Mouse (Mus musculus) megakaryocyte progenitor cell, adult 5-6 weeks (primary cell): ENCODE data around the gene Axin2. TPM values are rescaled to one million over a fixed set of nuclear protein-coding genes. Genes with fewer than 3 reads are reported as not detected.

Source experiments
- ATAC-seq: replicated peaks from 2 replicates; pipeline ENCODE4 v1.8.0; 2016; ENCODE audit warnings: mild to moderate bottlenecking, moderate TSS enrichment, inconsistent platforms; ENCODE audit not compliant: poor library complexity
- total RNA-seq, 2 experiments: library from RNA; stranded (forward) in 1 of 2; stranded (reverse) in 1 of 2; fragments of 157-497, 149-512 nt in 1 of 2; fragments of 200-1000 nt in 1 of 2; gene quantifications; 2 replicates each; pipeline versions ENCODE4 v1.2.3 to v1.2.4; 2015 to 2017

Axin2 gene
- total RNA-seq, 2 experiments from 2014 or later, result 0.49 to 0.50 TPM

- ATAC-seq, result no peak
These were observed 7.9 kb downstream of the Axin2 start for GRCm38 (mm10) chr11:108928096-108928495.

- ATAC-seq, result no peak
These were observed 8.6 kb downstream of the Axin2 start for GRCm38 (mm10) chr11:108928752-108929151.

GRCm38 (mm10) chr11:108929176-108929575, 9.0 kb downstream of the Axin2 start:
- no peak for ATAC-seq

- no peak for ATAC-seq
These were observed 9.6 kb downstream of the Axin2 start for GRCm38 (mm10) chr11:108929700-108930099.

- ATAC-seq, result no peak
These were observed 10.5 kb downstream of the Axin2 start for GRCm38 (mm10) chr11:108930612-108931011.

- no peak for ATAC-seq
These were observed 13.7 kb downstream of the Axin2 start for GRCm38 (mm10) chr11:108933835-108934234.

GRCm38 (mm10) chr11:108935128-108935868, 15.1 kb downstream of the Axin2 start:
- no peak for ATAC-seq

GRCm38 (mm10) chr11:108936016-108936792, 16.1 kb downstream of the Axin2 start:
- peak; percentile 80 for ATAC-seq

- no peak for ATAC-seq
These were observed 20.7 kb downstream of the Axin2 start for GRCm38 (mm10) chr11:108940655-108941412.

GRCm38 (mm10) chr11:108941836-108942235, 21.7 kb downstream of the Axin2 start:
- ATAC-seq, result no peak

GRCm38 (mm10) chr11:108943741-108944140, 23.6 kb downstream of the Axin2 start:
- no peak for ATAC-seq

- ATAC-seq, result no peak
These were observed 25.5 kb downstream of the Axin2 start for GRCm38 (mm10) chr11:108945666-108946065.

- no peak for ATAC-seq
These were observed 27.5 kb downstream of the Axin2 start for GRCm38 (mm10) chr11:108947425-108948184.

- ATAC-seq, result no peak
These were observed 28.4 kb downstream of the Axin2 start for GRCm38 (mm10) chr11:108948501-108948900.

GRCm38 (mm10) chr11:108948931-108949330, 28.8 kb downstream of the Axin2 start:
- no peak for ATAC-seq

GRCm38 (mm10) chr11:108952343-108952742, 32.2 kb downstream of the Axin2 start:
- no peak for ATAC-seq

GRCm38 (mm10) chr11:108955943-108956342, 35.8 kb downstream of the Axin2 start:
- no peak for ATAC-seq

GRCm38 (mm10) chr11:108958349-108958748, 38.2 kb downstream of the Axin2 start:
- no peak for ATAC-seq

- no peak for ATAC-seq
These were observed 39.0 kb downstream of the Axin2 start for GRCm38 (mm10) chr11:108959196-108959595.

GRCm38 (mm10) chr11:108961651-108962065, 41.5 kb downstream of the Axin2 start:
- no peak for ATAC-seq
